Mouse (Mus musculus): Measurements from ENCODE around the gene Mrpl40.

Gene Mrpl40

GRCm38 (mm10) chr16:18828630-18829029, 48.0 kb downstream of the Mrpl40 start:
- no peak for DNase-seq

DNA sequence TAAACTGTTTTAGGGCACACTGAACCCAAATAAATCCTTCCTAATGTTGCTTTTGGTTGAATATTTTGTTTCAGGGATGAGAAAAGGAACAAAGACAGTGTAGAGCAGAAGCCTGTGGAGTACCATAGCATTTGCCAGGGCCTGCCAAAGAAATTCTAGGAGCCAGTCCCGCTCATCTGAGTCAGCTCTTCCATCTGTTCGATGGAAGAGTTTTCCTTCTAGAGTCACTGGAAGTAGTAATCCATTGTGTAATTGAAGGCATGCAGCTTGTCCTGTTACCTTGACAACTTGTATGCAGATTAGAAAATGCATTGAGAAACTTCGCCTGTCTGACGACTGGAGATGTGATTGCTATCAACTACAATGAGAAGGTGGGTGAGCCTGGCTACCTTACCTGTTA, 53.7 kb downstream of the Mrpl40 start:
- DNase-seq = no peak

DNA sequence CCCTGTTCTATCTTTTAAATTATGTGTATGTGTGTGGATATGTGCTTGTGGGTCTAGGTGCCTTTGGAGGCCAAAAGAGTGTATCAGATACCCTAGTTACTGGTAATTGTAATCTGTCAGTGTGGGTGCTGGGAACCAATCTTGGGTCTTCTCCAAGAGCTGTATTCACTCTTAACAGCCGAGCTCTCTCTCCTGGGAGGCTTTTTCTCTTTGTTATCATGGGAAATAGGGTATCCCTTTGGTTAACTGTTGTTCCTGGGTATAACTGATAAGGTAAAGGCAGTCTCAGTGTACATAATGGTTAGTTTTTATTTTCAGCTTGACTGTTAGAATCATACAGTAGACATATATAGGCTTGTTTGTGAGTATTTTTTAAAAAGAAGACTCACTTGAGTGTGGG, 54.3 kb downstream of the Mrpl40 start:
- DNase-seq = no peak
